Mouse (Mus musculus) lung, postnatal 0 days (tissue): ENCODE results near the gene Abhd14b.

Experiments
- CTCF ChIP-seq: IDR thresholded peaks from 2 replicates; pipeline ENCODE4 v1.5.1; 2016; ENCODE audit warnings: antibody characterized with exemption, mild to moderate bottlenecking
- EP300 ChIP-seq: IDR thresholded peaks from 2 replicates; pipeline ENCODE4 v1.6.1; 2016; ENCODE audit warnings: antibody characterized with exemption, mild to moderate bottlenecking, control low read depth

- no peak for TF ChIP-seq EP300
- no peak for TF ChIP-seq CTCF
Measured at GRCm38 (mm10) chr9:106473081-106473752, 26.0 kb downstream of the Abhd14b start.
